Mouse (Mus musculus): Measurements from ENCODE around the gene Stx1b.
"Not testable (repeated sequence)": the region's sequence is repeated elsewhere in the genome, so short reads cannot be mapped to it uniquely, and the experiment has no call there.

Stx1b gene

DNA sequence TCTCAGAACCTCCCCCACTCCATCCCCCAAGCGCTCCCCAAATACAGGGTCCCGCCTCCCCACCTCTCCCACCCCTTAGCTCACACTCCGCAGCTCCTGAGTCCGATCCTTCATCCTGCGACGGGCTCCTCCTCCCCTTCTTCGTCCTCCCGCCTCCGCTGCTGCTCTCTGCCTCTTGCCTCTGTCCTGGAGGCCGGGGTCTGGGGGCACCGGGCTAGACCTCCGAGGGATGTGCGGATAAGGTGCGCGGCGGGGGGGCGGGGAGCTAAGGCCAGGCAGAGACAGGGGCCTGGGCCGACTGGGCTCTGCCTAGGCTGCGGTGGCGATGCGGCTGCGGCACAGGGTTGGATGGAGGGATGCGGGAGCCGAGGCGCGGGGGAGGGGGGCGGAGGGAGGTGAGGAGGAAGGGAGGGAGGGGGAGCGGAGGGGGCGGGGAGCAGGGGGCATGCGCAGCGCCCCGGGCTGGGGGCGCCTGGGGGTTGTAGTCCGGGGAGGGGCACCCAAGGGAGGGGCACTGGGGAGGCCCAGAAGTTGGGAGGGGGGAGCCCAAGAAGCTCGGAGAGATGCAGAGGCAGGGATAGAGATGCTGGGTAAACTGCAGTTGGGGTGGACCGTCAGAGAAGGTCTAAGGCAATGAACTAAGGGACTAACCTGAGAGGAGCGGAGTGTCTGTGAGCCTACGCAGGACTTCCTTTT, at the start of gene Stx1b, which contains the start of gene Stx4a:
Gene Stx1b (minus strand): TSS at position 374 of the 696 bp plus-strand sequence.
Gene Stx4a (plus strand): TSS at position 119 of the 696 bp plus-strand sequence.
- peak; percentile 59 for DNase-seq (ENCODE audit: low read depth, low spot score)

DNA sequence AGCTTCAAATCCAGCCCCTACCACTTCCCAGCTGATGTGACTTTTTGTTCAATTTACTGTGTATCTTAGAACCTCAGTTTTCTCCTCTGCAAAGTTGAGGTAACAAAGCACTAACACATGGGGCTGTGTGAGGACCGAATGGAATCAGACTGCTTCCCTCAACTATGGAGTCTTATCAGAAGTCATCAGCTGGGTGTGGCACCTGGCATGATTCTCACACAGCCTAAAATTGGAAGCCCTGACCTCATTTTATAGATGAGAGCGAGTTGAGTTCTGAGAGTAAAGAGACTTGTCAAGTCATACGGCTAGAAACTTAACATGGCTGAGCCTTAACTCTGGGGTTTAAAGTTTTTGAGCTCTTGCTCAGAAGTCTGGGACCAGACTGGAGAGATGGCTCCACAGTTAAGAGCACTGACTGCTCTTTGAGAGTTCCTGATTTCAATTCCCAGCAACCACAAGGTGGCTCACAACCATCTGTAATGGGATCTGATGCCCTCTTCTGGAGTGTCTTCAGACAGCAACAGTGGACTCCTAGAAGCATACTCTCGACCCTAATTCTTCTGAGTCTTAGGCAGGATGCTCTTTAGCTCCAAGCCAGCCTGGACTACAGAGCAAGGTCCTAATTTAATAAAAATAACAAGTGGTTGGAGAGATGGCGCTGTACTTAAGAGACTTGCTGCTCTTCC, 45.9 kb upstream of the Stx1b start:
- no peak for DNase-seq (ENCODE audit: low read depth, low spot score)

DNA sequence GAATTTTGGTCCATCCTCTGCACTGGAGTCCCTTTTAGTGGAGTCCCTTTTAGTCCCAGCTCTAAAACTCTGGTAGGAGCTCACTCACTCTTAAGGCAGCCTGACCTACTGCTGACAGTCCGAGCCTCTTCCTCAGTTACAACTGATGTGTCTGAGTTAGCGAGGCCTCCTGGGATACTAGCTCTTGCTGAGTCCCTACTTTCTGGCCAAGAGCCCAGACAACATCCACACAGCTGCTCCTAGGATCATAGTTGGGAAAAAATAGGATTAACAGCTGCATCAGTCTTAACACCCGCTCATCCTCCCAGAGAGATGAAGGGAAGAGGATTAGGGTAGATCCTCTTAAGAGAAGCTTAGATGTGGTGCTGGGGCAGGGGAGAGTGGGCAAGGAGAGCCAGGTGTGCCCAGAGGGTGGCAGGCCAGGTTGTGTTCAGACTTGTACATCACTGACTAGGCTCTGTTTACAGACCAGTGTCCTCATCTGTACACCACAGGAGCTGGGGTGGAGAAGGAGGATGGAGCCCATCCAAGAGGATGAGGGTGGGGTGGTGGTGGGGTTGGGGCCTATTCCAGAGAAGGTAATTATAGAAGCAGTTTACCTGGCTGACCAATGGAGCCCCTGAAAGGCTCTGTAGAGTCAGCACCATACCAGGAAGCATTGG, 44.9 kb upstream of the Stx1b start:
- no peak for DNase-seq (ENCODE audit: low read depth, low spot score)

DNA sequence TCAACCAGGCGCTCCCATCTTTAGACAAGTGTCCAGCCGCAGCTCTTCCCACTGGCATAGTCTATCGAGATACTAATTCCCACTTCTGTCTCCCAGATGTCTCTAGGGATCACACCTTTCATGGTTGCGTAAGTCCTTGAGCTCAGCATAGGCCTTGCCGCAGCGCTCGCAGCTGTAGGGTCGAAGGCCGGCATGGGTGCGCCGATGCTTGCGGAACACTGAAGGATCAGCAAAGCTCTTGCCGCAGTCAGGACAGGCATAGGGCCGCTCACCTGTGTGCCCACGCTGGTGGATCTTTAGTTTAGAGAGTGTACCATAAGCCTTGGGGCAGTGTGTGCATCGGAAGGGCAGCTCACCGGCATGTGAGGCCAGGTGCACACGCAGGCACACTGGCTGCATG, 43.3 kb upstream of the Stx1b start:
- no peak for DNase-seq (ENCODE audit: low read depth, low spot score)

DNA sequence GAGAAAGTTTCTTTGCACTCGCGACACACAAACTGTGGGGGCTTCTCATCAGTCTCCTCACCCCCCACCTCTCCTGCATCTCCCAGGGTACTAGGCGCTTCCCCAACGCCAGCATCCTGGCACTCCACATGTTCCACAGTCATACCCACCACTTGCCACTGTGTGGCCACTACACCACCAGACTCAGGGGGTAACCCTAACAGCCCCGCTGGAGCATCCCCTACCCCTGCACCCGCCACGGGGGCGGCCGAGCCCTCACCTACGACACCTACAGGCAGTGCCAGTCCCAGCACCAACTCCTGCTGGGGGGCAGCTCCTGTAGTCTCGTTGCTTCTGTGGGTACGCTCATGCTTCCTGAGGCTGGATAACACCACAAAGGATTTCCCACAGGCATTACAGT, 42.1 kb upstream of the Stx1b start:
- no peak for DNase-seq (ENCODE audit: low read depth, low spot score)

DNA sequence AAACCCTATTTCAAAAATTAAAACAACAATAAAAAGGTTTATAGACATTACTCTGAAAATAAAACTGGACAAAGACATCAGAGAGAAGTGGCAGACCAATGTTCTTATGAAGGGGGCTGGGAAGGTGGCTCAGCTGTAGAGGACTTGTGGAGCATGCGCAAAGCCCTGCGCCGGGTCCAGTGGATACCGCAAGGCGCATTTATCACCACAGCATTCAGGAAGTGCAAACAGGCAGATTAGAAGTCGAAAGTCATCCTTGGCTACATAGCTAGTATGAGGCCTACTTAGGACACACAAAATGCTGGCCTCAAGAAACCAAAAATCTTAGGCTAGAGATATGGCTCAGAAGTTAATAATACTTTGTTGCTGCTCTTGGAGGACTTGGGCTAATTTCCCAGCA, 33.9 kb upstream of the Stx1b start:
- DNase-seq (ENCODE audit: low read depth, low spot score): no peak

DNA sequence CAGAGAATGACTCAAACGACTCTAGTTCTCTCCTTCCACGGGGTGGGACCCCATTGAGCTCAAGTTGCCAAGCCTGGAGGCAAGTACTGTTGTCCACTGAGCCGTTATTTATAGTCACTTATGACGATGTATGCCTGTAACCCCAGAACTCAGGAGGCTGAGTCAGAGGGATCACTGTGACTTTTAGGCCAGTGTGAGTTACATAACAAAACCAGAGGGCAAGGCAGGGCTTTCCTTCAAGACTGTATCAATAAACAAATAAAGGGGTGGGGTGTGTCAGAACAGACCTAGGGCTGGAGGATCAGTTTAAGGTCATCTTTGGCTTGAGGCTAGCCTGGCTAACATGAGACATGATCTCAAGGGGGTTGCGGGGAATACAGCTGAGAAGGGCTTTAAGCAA, 26.6 kb upstream of the Stx1b start:
- DNase-seq (ENCODE audit: low read depth, low spot score): no peak

DNA sequence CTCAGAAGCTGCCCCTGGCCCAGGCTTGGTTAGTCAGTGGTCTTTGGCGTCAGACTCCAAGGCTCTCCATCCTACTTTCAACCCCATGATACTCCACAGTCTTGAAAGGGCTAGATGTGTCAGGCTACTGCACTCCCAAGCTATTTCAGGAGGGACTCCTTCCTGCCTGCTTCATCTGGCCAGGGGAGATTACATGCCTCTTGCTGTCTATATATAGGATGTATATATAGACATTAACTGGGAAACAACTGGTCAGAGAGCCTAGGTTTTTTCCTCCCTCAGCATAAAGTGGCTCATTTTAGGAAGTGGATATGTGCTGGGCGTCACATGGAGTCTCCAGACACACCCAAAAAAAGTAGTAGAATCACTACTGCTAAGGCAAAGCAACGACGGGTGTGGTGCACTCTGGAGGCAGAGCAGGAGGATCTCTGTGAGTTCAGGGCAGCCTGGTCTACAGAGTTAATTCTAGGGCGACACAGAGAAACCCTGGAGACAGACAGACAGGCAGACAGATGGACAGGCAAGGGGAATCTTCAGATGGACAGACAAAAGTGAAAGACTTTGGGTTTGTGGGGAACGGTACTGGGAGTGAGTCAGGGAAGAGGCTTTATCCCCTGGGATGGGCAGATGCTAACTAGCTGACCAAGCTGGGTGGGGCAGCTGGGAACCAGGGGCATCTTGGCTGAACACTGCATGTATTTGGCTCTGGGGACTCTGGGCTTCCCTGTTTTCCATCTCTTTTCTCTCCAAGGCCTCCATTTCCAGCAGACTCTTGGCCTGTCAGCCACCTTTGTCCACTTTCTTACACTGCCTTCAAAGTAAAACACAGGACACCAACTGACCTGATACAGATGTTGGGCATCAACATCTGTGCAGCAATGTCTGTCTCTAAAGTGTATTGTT, 25.9 kb upstream of the Stx1b start:
- DNase-seq (ENCODE audit: low read depth, low spot score): no peak

DNA sequence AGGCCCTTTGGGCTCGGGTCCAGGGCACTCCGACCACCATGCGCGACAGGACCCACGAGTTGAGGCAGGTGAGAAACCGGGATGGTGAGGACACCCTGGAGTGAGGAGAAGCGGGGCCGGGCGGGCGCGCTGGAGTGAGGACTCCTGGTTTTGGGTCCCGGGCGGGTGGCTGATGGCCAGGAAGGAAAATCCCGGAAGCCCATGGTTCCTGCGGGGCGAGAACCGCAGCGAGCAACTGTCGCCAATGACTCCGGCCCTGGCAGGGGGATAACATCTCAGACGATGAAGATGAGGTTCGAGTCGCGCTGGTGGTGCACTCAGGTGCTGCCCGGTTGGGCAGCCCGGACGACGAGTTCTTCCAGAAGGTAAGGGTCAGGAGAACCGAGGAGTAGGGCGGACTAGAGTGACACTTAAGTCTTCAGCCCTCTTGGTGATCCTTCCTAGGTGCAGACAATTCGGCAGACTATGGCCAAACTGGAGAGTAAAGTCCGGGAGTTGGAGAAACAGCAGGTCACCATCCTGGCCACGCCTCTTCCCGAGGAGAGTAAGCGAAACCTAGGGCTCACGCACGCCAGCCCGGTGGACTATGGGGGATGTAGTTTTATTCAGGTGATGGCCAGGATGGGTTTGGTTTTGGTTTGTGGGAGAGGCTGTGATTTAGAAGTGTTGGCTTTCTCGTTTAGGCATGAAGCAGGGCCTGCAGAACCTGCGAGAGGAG, 17.8 kb upstream of the Stx1b start:
- peak; percentile 20 for DNase-seq (ENCODE audit: low read depth, low spot score)

DNA sequence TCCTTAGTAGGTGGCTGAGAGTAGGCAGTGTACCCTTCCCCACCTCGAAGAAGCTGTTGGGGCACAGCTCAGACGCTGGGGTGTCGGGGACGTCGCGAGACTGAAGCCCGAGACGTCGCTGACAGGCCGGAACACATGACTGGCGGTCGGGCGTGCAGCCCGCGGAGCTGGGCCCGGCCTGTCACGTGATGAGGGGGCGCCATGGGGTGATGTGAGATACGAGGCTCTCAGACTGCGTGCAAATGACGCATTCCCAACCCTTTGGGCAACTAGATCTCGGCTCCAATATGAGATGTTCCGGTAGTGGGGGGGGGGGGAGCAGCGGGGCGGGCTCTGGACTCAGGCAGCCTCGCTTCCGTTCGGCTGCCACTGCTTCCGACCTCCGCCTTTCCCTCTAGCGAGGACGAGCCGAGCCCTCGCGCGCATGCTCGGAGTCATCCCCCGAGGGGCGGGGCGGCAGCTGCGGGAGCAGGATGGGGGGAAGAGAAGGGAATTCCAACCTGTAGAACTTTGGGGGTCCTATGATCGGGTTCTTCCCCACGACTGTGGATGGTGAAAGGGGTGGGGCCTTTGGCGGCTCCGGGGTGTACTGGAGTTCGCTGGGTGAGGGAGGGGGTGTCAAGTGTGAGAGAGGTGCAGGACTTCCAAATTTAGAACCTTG, 17.1 kb upstream of the Stx1b start:
- peak; percentile 94 for DNase-seq (ENCODE audit: low read depth, low spot score)

DNA sequence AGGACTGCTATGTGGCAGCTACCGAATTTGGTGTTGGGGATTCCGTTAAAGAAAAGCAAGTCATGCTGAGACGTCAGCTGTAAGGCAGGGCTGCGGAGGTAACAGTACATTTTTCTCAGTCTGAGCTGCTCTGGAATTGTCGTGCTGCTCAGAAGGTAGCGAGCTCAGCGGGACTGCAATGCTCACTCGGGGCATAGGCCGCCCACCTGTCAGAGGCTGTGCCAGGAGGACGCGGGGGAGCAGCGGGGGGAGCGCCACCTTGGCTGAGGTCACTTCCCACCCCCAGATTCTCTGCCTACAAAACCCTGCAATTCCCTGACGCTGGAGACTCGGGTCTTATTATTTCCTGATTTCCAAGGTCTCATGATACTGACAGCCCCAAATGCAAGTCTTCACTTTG, 16.5 kb upstream of the Stx1b start:
- no peak for DNase-seq (ENCODE audit: low read depth, low spot score)

DNA sequence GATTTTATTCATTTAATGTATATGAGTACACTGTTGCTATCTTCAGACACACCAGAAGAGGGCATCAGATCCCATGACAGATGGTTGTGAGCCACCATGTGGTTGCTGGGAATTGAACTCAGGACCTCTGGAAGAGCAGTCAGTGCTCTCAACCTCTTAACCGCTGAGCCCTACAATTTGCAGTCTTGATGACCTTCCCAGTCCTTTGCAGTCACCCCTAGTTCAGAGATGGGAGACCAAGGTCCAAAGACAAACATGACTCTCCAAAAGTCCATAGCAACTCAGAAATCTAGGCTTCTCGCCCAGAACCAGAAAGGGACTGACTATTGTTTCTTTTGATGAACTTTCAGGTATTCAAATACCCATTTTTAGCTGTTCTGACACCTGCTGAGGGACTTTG, 15.7 kb upstream of the Stx1b start:
- DNase-seq (ENCODE audit: low read depth, low spot score): not testable (repeated sequence)

DNA sequence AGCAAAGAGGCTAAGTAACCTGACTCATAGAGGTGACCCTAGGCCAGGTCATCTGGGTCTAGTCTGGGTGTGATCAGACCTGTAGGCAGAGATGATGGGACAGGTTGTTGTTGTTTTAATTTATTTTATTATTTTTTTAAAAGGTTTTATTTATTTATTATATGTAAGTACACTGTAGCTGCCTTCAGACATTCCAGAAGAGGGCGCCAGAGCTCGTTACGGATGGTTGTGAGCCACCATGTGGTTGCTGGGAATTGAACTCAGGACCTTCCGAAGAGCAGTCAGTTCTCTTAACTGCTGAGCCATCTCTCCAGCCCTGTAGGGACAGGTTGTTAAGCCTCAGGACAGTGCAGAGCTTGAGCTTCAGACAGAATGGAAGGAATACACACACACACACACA, 13.5 kb upstream of the Stx1b start:
- not testable (repeated sequence) for DNase-seq (ENCODE audit: low read depth, low spot score)

DNA sequence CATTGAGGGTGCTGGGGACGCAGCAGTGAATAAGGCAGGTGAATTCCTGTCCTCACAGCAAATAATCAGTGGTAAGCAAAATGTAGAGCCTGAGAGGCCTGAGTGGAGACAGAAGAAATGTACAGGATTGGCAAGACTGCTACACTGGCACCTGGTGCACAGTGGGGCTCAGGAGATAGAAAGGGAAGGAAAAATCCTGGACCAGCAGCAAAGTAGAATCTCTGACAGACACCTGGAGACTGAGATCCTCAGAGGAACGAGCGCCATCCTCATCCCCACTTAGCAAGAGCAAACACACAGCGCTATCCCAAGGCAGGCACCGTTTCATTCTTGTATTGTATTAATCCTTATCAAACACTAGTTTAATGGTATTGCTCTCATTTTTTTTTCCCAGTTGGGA, 13.1 kb upstream of the Stx1b start:
- no peak for DNase-seq (ENCODE audit: low read depth, low spot score)

DNA sequence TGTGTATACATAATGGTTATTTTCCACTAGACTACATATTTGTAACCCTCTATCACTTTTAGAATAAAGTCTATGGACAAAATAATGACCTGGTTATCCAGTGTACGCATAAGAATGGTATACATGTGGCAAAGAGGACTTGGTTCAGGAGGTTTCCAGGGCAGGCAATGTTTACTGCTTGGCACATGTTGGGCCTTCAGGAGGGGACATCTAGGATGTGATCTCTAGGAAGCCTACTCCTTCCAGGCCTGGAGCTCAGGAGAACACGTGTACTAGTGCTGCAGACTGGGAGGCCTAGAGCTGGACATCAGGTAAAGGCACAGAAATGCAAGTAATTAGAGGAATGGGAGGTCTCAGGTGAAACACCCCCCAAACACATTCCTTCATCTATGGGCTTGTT, 11.2 kb upstream of the Stx1b start:
- no peak for DNase-seq (ENCODE audit: low read depth, low spot score)

DNA sequence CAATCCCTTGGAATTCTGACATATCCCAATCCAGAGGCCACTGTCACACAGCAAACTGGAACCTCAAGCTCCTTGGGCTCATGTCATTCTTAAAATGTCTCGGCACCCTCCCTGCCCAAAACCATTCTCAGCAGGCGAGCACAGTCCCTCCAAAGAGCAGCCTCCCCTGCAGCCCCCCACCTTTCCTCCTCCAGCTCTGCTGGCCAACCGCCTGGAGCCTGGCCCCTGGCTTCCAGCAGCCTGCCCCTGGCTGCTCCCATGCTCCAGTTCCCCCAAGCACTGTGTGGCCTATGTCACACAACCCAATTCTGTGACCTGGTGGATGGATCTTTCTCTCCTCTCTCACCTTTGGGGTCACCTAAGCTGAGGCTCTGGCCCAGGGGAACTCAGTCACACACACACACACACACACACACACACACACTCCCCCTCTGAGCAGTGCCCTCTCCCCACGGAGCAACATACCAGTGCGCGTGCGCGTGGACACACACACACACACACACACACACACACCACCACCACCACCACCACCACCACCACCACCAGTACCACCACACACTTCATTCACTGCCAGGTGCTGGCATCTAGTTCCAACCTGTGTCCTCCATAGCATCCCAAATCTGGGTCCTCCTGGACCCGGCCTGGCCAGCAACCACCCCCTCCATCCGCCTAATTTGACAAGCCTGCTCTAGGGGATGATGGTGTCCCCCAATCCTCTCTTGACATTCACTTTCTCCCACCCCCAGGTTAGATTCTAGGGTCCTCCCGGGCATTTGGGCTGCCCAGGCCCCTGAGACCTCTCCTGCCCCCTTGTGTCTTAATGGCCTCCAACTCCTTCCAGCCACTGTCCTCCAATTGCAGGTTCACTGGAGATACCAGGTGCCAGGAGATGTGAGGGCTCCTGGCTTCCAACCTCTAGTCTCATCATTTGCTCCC, 845 bp downstream of the Stx1b start:
- DNase-seq (ENCODE audit: low read depth, low spot score): no peak

DNA sequence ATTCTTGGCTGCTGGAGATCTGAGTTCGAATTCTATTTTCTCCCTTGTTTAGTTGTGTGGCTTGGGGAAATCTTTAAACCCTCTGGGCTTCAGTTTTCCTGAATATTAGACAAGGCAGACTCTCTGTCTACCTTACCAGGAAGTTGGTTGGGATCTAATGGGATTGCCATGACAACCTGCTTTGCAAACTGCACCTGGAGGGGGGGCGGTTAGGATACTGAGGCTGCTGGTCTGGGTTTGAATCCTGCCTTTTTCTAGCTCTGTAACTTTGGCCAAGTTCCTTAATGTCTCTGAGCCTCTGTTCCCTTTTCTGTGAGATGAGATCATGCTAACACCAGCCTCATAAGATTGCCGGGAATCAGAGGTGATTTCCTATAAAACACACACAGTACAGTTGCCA, 1.9 kb downstream of the Stx1b start:
- no peak for DNase-seq (ENCODE audit: low read depth, low spot score)

DNA sequence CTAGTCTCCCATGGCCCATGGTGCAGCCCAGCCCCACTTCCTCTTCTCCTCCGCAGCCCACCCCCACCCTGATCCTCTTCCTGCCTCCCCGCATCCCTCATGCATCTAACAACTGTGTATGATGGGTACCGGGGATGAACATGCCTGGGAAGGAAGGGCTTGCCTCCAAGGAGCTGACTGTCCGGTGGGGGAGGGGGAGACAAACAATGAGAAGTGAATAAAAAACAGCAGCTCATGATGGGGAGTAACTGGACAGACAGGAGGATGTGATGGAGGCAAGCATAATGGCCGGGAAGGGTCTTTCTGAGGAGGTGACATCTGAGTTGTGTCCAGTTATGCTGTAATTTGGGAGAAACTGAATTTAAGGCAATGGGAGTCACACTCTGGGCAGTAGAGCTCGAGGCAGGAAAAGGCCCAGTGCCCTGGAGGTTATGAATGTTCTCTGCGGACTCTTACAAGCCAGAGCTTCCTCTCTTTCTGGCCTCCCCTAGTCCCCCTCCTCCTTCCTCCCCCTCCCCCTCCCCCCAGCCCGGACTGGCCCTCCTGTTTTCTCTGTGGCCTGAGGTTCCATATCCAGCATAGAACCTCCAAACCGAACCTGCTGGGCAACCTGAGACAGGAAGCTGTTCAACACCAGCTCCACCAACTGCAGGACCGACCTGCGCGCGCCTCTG, 3.4 kb downstream of the Stx1b start:
- no peak for DNase-seq (ENCODE audit: low read depth, low spot score)

DNA sequence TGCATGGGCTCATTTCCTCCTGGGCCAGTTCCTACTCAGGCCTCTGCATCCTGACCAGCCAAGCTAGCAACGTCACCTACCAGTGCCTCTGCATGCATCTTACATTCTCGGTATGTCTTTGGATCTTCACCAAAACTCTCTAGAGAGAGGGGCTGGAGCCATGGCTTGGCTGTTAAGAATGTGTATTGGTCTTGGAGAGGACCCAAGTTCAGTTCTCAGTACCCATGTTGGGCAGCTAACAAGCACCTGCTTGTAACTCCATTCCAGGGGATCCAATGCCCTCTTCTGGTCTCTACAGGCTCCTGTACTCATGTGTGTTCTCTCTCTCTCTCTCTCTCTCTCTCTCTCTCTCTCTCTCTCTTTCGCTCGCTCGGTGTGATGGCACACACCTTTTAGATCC, 6.6 kb downstream of the Stx1b start:
- DNase-seq (ENCODE audit: low read depth, low spot score): no peak

All from brain, embryonic 18.5 days (tissue).